Comparison of ENCODE assay signal across 11 mouse cellular contexts in the genomic region with DNA sequence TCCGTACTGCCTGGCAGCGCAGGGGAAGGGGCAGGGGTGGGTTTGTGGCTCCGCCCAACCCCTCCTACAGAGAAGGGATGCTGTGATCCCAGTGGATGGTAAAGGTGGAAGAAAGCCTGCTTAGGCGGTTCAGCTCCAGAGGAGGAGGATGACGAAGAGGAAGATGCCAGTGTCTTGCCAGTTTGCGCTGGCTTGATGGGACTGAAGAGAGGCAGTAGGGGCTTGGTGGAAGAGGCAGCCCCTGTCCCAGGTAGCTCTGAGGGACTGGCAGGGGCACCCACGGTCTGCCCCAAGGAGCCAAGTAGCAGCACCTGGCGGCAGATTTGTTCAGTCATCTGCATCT. TPM values are rescaled to one million over a fixed set of nuclear protein-coding genes. Genes with fewer than 3 reads are reported as not detected.
DNase-seq lines count a peak whose midpoint lies in the region; ATAC-seq and TF ChIP-seq lines count a peak whose summit lies in the region.
"Had no signal": no experiment of that assay in that cellular context is flagged by ENCODE, and none has a peak within 500 bp of the region (broad histone marks: within the 10 kb centered on the region; RNA-seq: fewer than 3 reads in every experiment).

No protein-coding gene starts in this region.

- no peaks in the 10 kb centered on the region for H3K27me3 ChIP-seq in lung, embryonic 14.5 days (ENCODE audit: insufficient read depth, low read length)
- no peaks in the 10 kb centered on the region for H3K27me3 ChIP-seq in forebrain, embryonic 12.5 days
- H3K27me3 ChIP-seq in limb, embryonic 14.5 days (ENCODE audit: control insufficient read depth, insufficient read depth, low read length), result no peaks in the 10 kb centered on the region
- H3K27me3 ChIP-seq in stomach, embryonic 14.5 days (ENCODE audit: control insufficient read depth, insufficient read depth, low read length), result no peaks in the 10 kb centered on the region

- H3K27ac ChIP-seq in lung, embryonic 14.5 days (ENCODE audit: low read depth), result no peak overlapping the region
- peak overlapping the region; percentile 93 for H3K27ac ChIP-seq in forebrain, embryonic 12.5 days
- no peak overlapping the region for H3K27ac ChIP-seq in limb, embryonic 14.5 days (replicated peaks; ENCODE audit: low read depth, low read length)
- H3K27ac ChIP-seq in stomach, embryonic 14.5 days (ENCODE audit: low read length), result no peak overlapping the region

- H3K4me2 ChIP-seq in lung, embryonic 14.5 days, result peak overlapping the region; percentile 89
- H3K4me2 ChIP-seq in forebrain, embryonic 12.5 days, result peak overlapping the region; percentile 87
- peak overlapping the region; percentile 77 for H3K4me2 ChIP-seq in limb, embryonic 14.5 days (replicated peaks; ENCODE audit: low read depth, low read length, severe bottlenecking)
- H3K4me2 ChIP-seq in stomach, embryonic 14.5 days (replicated peaks; ENCODE audit: low read depth, low read length), result peak overlapping the region; percentile 83

- WGBS in lung, embryonic 14.5 days, result 43% methylated on average over 8 of the region's 8 CpGs
- WGBS in forebrain, embryonic 12.5 days, result 55% methylated on average over 8 of the region's 8 CpGs
- 51% methylated on average over 8 of the region's 8 CpGs for WGBS in limb, embryonic 14.5 days
- WGBS in stomach, embryonic 14.5 days, result 44% methylated on average over 8 of the region's 8 CpGs

- H3K9me3 ChIP-seq in lung, embryonic 14.5 days (ENCODE audit: low read depth, low read length), result no peaks in the 10 kb centered on the region
- H3K9me3 ChIP-seq in forebrain, embryonic 12.5 days, result no peaks in the 10 kb centered on the region
- no peaks in the 10 kb centered on the region for H3K9me3 ChIP-seq in limb, embryonic 14.5 days (ENCODE audit: control insufficient read depth, low read length)
- no peaks in the 10 kb centered on the region for H3K9me3 ChIP-seq in stomach, embryonic 14.5 days (ENCODE audit: control insufficient read depth, low read depth, low read length)

- TF ChIP-seq POLR2A in limb, embryonic 14.5 days (IDR thresholded peaks at IDR 0.05; ENCODE audit: borderline replicate concordance, extremely low read depth, insufficient read depth, insufficient read length), result no peak

- DNase-seq in lung, embryonic 14.5 days, result peak; percentile 36
- DNase-seq in lung, postnatal 25 days (ENCODE audit: low spot score), result no peak
- DNase-seq in limb, embryonic 14.5 days (ENCODE audit: low spot score), result no peak
- no peak for DNase-seq in layer of hippocampus, adult 9-10 months (ENCODE audit: low spot score)
- DNase-seq in layer of hippocampus, postnatal 25 days (ENCODE audit: extremely low spot score in 1 of 2, low spot score in 1 of 2), result no peak
- DNase-seq: adrenal gland, adult 2 months; gastrocnemius, postnatal 10 days had no signal

- H3K4me3 ChIP-seq in lung, embryonic 14.5 days (ENCODE audit: low read depth, low read length), result peak overlapping the region; percentile 68
- peak overlapping the region; percentile 62 for H3K4me3 ChIP-seq in forebrain, embryonic 12.5 days (replicated peaks)
- H3K4me3 ChIP-seq in limb, embryonic 14.5 days (replicated peaks; ENCODE audit: low read length), result peak overlapping the region; percentile 86
- H3K4me3 ChIP-seq in stomach, embryonic 14.5 days (ENCODE audit: low read depth, low read length), result peak overlapping the region; percentile 74

- H3K36me3 ChIP-seq in lung, embryonic 14.5 days (ENCODE audit: insufficient read depth), result peaks cover 40% of the 10 kb centered on the region
- peaks cover 48% of the 10 kb centered on the region for H3K36me3 ChIP-seq in forebrain, embryonic 12.5 days (replicated peaks)
- H3K36me3 ChIP-seq in limb, embryonic 14.5 days (ENCODE audit: control insufficient read depth, insufficient read depth, low read length), result peaks cover 46% of the 10 kb centered on the region
- H3K36me3 ChIP-seq in stomach, embryonic 14.5 days (ENCODE audit: control insufficient read depth, insufficient read depth, low read length), result peaks cover 25% of the 10 kb centered on the region

- H3K4me1 ChIP-seq in lung, embryonic 14.5 days (ENCODE audit: insufficient read depth), result peaks cover 11% of the 10 kb centered on the region; the same call in 1 of the 2 replicates
- H3K4me1 ChIP-seq in forebrain, embryonic 12.5 days, result peaks cover 56% of the 10 kb centered on the region
- H3K4me1 ChIP-seq in limb, embryonic 14.5 days (ENCODE audit: control insufficient read depth, insufficient read depth, low read length), result peaks cover 13% of the 10 kb centered on the region
- H3K4me1 ChIP-seq in stomach, embryonic 14.5 days (ENCODE audit: control insufficient read depth, insufficient read depth, low read length), result peaks cover 13% of the 10 kb centered on the region

- ATAC-seq in lung, embryonic 14.5 days (ENCODE audit: insufficient read depth), result peak; percentile 12; the same call in 1 of the 2 replicates
- no peak for ATAC-seq in forebrain, embryonic 12.5 days (ENCODE audit: low FRiP score)
- no peak for ATAC-seq in limb, embryonic 14.5 days (ENCODE audit: low FRiP score, low read depth)
- no peak for ATAC-seq in stomach, embryonic 14.5 days (ENCODE audit: insufficient number of reproducible peaks, insufficient read depth, low FRiP score, low read depth)

- peak overlapping the region; percentile 85 for H3K9ac ChIP-seq in lung, embryonic 14.5 days
- peak overlapping the region; percentile 81 for H3K9ac ChIP-seq in forebrain, embryonic 12.5 days
- 0 out of 2 replicates have a peak overlapping the region, but pooled peaks have one; percentile 92 for H3K9ac ChIP-seq in limb, embryonic 14.5 days (ENCODE audit: low read depth, low read length, severe bottlenecking)
- H3K9ac ChIP-seq in stomach, embryonic 14.5 days (replicated peaks; ENCODE audit: low read depth, low read length), result peak overlapping the region; percentile 84; the same call in 1 of the 2 replicates

- no peak for TF ChIP-seq CTCF in lung, embryonic 14.5 days (IDR thresholded peaks at IDR 0.05; ENCODE audit: low read depth)

RNA-seq across cellular contexts. Expression of a gene that starts 9.9 kb away (rescaled TPM):
- 40.9 and 46.6 TPM in 2 replicates for polyA plus RNA-seq in lung, embryonic 14.5 days (2014; fragmentation: Nextera tagmentation; extraction: Ambion mirVana)
- polyA plus RNA-seq in forebrain, embryonic 12.5 days (2016; fragmentation: Nextera tagmentation; extraction: Ambion mirVana), result 54.8 and 56.4 TPM in 2 replicates
- polyA plus RNA-seq in limb, embryonic 14.5 days (2012; rRNA removed), result 41.9 and 43.1 TPM in 2 replicates
- polyA plus RNA-seq in limb, embryonic 14.5 days (2014; fragmentation: Nextera tagmentation; extraction: Ambion mirVana), result 36.7 and 40.8 TPM in 2 replicates
- 41.3 and 45.3 TPM in 2 replicates for polyA plus RNA-seq in stomach, embryonic 14.5 days (2014; fragmentation: Nextera tagmentation; extraction: Ambion mirVana)
- total RNA-seq in layer of hippocampus, postnatal 25 days (2021), result 10 to 100 TPM; 39.1 to 48.8 TPM

RNA-seq across cellular contexts. Expression of a gene that starts 13.8 kb away (rescaled TPM):
- polyA plus RNA-seq in lung, embryonic 14.5 days (2014; fragmentation: Nextera tagmentation; extraction: Ambion mirVana), result 20.8 and 22.9 TPM in 2 replicates
- polyA plus RNA-seq in forebrain, embryonic 12.5 days (2016; fragmentation: Nextera tagmentation; extraction: Ambion mirVana), result 66.2 and 72.4 TPM in 2 replicates
- 26.4 and 31.9 TPM in 2 replicates for polyA plus RNA-seq in limb, embryonic 14.5 days (2012; rRNA removed)
- 18.9 and 21.5 TPM in 2 replicates for polyA plus RNA-seq in limb, embryonic 14.5 days (2014; fragmentation: Nextera tagmentation; extraction: Ambion mirVana)
- polyA plus RNA-seq in stomach, embryonic 14.5 days (2014; fragmentation: Nextera tagmentation; extraction: Ambion mirVana), result 14.6 and 16.2 TPM in 2 replicates
- 10 to 100 TPM; 44.9 to 48.8 TPM for total RNA-seq in layer of hippocampus, postnatal 25 days (2021)

RNA-seq across cellular contexts. Expression of a gene that starts 35.4 kb away (rescaled TPM):
- polyA plus RNA-seq in lung, embryonic 14.5 days (2014; fragmentation: Nextera tagmentation; extraction: Ambion mirVana), result 18.6 and 19.8 TPM in 2 replicates
- polyA plus RNA-seq in forebrain, embryonic 12.5 days (2016; fragmentation: Nextera tagmentation; extraction: Ambion mirVana), result 30.6 and 35.2 TPM in 2 replicates
- polyA plus RNA-seq in limb, embryonic 14.5 days (2012; rRNA removed), result 29.5 and 35.3 TPM in 2 replicates
- polyA plus RNA-seq in limb, embryonic 14.5 days (2014; fragmentation: Nextera tagmentation; extraction: Ambion mirVana), result 21.4 and 24.7 TPM in 2 replicates
- polyA plus RNA-seq in stomach, embryonic 14.5 days (2014; fragmentation: Nextera tagmentation; extraction: Ambion mirVana), result 26.6 and 27.3 TPM in 2 replicates
- total RNA-seq in layer of hippocampus, postnatal 25 days (2021), result 10 to 100 TPM; 36.0 to 38.2 TPM

RNA-seq across cellular contexts. Expression of a gene that starts 35.8 kb away (rescaled TPM):
- 41.1 and 47.1 TPM in 2 replicates for polyA plus RNA-seq in lung, embryonic 14.5 days (2014; fragmentation: Nextera tagmentation; extraction: Ambion mirVana)
- 52.4 and 58.5 TPM in 2 replicates for polyA plus RNA-seq in forebrain, embryonic 12.5 days (2016; fragmentation: Nextera tagmentation; extraction: Ambion mirVana)
- 36.5 and 50.0 TPM in 2 replicates for polyA plus RNA-seq in limb, embryonic 14.5 days (2012; rRNA removed)
- 39.7 and 40.0 TPM in 2 replicates for polyA plus RNA-seq in limb, embryonic 14.5 days (2014; fragmentation: Nextera tagmentation; extraction: Ambion mirVana)
- polyA plus RNA-seq in stomach, embryonic 14.5 days (2014; fragmentation: Nextera tagmentation; extraction: Ambion mirVana), result 47.3 and 56.0 TPM in 2 replicates
- total RNA-seq in layer of hippocampus, postnatal 25 days (2021), result 10 to 100 TPM; 57.1 to 57.5 TPM

RNA-seq across cellular contexts. Expression of a gene that starts 41.4 kb away (rescaled TPM):
- not detected in 2 replicates for polyA plus RNA-seq in lung, embryonic 14.5 days (2014; fragmentation: Nextera tagmentation; extraction: Ambion mirVana)
- polyA plus RNA-seq in forebrain, embryonic 12.5 days (2016; fragmentation: Nextera tagmentation; extraction: Ambion mirVana), result not detected in 2 replicates
- not detected in 2 replicates for polyA plus RNA-seq in limb, embryonic 14.5 days (2012; rRNA removed)
- not detected in 2 replicates for polyA plus RNA-seq in limb, embryonic 14.5 days (2014; fragmentation: Nextera tagmentation; extraction: Ambion mirVana)
- polyA plus RNA-seq in stomach, embryonic 14.5 days (2014; fragmentation: Nextera tagmentation; extraction: Ambion mirVana), result not detected in 2 replicates
- total RNA-seq in layer of hippocampus, postnatal 25 days (2021), result not detected
- total RNA-seq: adrenal gland, adult 2 months; gastrocnemius, postnatal 10 days; monocyte, adult 5-6 weeks had no signal
- polyA plus RNA-seq: adrenal gland, adult 2 months; thymus, postnatal 0 days had no signal
